Mouse (Mus musculus) skeletal muscle tissue, adult 2 months (tissue): Measurements from ENCODE around the gene Mad2l2.

Experiments used
- DNase-seq: peaks from one replicate; pipeline ENCODE4 v3.0.0-alpha.2; 2012; ENCODE audit warnings: low read depth, low spot score

Mad2l2 gene

DNA sequence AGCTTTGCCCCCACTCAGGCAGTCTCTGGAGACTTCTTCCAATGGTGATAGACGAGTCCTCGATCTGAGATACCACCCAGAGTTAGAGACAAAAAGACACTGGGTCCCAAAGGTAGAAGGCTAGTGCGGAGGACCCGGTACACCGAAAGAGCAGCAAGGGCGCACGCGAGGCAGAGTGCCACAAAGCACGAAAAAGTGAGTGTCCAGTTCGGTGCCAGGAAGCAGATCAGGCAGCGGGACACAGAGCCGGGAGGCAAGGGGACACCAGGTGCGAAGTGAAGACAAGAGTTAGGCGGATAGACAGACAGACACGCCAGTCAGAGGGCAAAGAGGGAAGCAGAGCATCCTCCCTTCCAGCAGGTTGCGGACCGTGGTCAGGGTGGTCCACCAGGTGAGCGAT lies at the start of gene Mad2l2:
TSS of gene Mad2l2 (plus strand) at position 252 of the 400 bp plus-strand sequence.
- DNase-seq: no peak

GRCm38 (mm10) chr4:148080597-148080973 lies 49.6 kb upstream of the Mad2l2 start:
- DNase-seq: no peak

GRCm38 (mm10) chr4:148081201-148081600 lies 49.0 kb upstream of the Mad2l2 start:
- no peak for DNase-seq

- DNase-seq: no peak
Observed at GRCm38 (mm10) chr4:148082257-148083044, 47.7 kb upstream of the Mad2l2 start.

- no peak for DNase-seq
Observed at GRCm38 (mm10) chr4:148083176-148083899, 46.8 kb upstream of the Mad2l2 start.

GRCm38 (mm10) chr4:148084261-148084714 lies 45.9 kb upstream of the Mad2l2 start:
- peak; percentile 66 for DNase-seq

- no peak for DNase-seq
Observed at GRCm38 (mm10) chr4:148085131-148085906, 44.9 kb upstream of the Mad2l2 start.

- DNase-seq: no peak
Observed at GRCm38 (mm10) chr4:148085907-148086305, 44.3 kb upstream of the Mad2l2 start.

DNA sequence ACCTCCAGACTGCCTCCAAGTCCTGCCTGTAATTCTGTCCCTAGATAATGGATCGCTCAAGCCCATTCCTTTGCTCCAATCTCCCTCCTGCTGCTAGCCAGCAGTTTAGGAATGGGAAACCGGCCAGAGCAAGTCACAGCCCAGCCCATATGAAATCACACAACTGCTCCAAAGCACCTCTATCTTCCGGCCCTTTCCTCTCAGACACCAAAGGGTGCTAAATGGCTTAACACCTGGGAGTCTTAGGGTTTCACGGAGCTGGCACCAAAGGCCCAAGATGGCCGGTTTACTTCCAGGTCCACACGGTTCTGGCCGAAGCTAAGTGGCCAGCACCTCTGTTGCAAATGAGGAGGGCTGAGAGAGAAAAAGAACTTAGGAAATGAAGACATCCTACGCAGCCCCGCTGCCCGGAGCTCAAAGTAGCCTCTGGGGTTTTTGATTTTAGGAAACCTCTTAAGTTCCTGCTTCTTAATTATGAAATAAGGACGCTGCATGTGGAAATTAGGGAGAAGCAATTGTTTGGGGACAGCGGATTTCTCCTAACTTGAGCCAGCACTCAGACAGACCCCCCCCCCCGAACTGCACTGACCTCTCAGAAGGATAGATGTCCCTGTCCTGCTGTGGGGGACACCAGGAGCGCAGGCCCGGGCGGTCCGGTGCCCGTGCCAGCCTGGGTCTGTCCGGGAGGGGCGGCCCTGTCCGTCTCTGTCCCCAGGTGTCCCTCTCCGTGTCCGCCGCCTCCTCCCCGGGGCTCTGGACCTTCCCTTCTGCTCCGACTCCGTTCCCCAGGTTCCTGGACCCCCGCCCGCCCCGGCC lies 42.9 kb upstream of the Mad2l2 start:
- DNase-seq: no peak

DNA sequence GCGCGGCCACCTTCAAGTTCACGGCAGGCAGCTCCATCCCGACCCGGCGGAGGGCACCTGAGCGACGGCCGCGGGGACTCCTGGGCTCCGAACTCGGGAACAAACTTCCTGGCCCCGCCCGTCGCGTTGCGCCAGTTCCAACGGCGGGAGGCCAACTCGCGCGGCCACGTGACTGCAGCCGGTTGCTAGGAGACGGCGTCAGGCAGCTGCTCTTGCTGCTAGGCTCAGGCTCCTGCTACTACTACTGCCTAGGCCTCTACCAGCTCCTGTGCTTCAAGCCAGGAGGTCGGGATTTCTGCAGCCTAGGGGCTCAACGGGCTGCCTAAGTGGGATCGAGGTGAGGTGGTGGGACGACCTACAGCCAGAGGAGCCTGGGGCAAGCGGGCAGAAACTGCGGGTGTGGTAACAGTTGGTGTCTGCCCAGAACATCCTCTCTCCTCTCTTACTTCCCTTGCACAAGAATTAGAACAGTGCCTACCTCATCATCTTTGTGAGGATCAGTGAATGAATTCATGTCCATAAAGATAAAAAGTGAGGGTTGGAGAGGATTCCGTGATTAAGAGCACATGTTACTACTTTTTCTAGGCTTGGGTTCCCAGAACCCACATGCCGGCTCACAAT lies 42.2 kb upstream of the Mad2l2 start, which contains the start of gene Agtrap:
TSS of gene Agtrap (minus strand) at position 125 of the 621 bp plus-strand sequence.
- DNase-seq: peak; percentile 92

- DNase-seq: no peak
Observed at GRCm38 (mm10) chr4:148089166-148089565, 41.0 kb upstream of the Mad2l2 start.

DNA sequence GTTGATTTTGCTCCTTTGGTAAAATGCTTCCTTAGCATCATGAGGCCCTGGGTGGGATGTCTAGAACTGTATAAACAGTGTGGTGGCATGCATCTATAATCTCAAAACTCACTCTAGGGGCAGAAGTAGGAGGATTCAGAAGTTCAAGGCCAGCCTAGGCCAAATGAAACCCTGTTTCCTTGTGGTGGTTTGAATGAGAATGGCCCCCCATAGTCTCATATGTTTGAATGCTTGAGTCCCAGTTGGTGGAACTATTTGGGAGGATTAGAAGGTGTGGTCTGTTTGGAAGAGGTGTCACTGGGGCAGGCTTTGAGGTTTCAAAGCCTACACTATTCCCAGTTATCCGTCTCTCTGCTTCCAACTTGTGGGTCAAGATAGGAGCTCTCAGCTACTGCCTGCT lies 39.0 kb upstream of the Mad2l2 start:
- DNase-seq: no peak

DNA sequence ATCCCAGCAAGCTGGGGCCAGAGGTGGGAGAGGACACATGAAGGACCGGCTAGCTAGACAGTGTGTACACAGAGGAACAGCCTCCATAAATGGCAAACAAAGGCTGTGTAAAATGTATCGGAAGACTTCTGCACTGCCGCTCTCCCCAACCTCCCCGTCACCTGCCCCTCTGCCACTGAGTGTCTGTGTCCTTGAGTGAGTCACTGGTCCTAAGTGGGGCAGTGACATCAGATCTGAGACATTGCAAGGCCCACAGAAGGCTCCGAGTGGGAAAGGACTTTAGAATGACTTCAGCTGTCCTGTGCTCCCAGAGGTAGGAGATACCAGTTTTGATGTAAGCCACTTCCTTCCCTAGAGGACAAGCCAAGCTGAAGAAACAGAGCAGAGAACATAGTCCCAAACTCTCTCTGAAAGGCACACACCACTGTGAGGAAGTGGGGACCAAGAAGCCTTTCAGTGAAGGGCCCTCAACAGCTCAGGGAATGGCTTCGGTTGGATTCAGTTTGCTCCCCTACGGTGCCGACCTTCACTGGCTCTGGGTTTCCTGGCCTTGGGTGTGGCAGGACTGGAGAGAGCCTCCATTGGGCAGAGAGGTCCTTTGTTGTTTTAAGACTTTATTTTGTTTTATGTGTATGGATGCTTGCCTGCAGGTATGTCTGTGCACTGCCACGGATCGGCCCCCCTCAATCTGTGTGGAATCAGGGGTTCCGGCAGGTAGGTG lies 37.5 kb upstream of the Mad2l2 start:
- no peak for DNase-seq

GRCm38 (mm10) chr4:148094161-148094560 lies 36.0 kb upstream of the Mad2l2 start:
- DNase-seq: no peak

DNA sequence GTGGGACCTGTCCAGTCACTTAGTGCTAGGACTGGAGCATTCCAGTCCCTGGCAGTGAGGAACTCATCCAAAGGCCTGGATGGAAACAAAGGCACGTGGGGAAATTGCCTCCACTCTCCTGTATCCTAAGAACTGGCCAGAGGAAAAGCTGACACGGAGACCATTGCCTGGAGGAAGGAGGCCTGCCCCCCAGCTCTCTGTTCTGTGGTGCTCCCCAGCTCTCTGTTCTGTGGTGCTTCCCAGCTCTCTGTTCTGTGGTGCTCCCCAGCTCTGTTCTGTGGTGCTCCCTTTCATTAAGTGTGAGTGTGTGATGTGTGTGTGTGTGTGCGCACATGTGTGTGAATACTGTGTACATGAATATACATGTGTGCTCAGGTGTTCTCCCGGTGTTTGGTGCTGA lies 35.1 kb upstream of the Mad2l2 start:
- DNase-seq: no peak

DNA sequence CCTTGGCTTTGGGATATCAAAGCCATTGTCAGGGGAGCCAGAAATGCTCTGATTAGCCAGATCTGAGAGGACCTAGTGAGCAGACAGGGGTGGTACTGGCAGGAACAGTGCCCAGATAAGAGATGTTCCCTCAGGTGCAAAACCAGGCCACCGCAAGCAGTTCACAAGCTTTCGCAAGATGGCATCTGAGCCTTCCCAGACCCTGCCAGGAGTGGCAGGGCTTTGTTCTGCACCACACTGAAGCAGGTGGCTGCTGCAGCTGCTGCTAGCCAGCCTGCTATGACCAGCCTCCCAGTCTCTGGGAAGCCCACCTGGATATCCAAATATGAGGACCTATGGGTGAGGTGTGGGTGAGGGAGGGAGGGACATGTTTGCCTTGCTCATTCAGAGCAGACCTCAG lies 32.2 kb upstream of the Mad2l2 start:
- no peak for DNase-seq

GRCm38 (mm10) chr4:148098666-148099065 lies 31.5 kb upstream of the Mad2l2 start:
- DNase-seq: no peak

DNA sequence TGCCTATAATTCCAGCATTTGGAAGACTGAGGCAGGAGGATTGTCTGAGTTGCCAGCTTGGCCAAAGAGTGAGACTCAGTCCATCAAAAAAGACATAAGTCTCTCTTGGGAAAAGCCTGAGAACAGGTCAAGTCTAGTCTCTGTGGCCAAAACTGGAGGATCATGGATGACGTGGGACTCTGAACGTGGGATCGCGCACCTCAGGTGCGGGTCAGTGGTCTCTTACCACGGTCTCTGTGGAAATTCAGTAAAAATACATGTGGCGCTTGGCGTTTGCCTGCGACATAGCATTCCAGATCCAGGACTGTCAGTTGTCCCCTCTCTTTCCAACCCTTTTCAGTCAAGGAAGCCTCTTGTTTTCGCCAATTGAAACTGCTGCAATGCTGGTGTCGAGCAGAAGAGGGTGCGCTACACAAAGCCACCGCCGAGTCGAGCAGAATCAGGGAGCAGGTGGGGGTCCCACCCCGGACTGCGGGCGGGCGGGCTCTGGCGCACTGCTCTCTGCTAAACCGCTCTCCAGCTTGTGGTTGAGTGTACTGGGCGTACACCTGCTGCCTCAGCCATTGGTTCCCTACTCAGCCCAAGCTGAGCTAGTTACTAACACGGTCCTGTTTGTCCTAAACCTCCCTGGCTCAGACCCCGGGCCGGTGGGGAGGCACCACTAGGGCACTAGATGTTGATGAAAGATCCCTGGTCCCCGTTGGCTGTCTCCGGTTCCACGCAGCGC lies 28.2 kb upstream of the Mad2l2 start:
- DNase-seq: no peak

DNA sequence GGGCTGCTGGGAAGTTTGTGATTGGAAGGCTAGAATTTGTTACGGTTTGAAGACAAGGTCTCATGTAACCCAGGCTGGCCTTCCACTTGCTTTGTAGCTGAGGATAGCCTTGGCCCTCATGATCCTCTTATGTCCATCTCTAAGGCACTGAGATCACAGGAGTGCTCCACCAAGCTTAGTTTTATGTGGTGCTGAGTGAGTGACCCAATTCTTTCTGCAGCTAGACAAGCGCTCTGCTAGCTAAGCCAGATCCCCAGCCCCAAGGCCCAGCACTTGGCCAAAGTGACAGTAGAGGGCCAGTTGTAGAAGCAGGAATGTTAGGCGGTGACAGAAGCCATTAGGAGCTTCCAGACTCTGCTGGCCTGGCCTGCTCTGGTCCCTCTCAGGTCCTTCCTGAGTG lies 26.0 kb upstream of the Mad2l2 start:
- DNase-seq: no peak
